Mouse (Mus musculus) CH12F3 (cell line): ENCODE measurements around the gene Trim71.

Experiments used
- in situ Hi-C: fragments of 300-500 bp; cut with MboI; formaldehyde crosslinking; loops from 2 replicates; pipeline ENCODE4 v1.14.3; 2020; ENCODE audit warnings: low sequenced_read_pairs

The Trim71 gene

DNA sequence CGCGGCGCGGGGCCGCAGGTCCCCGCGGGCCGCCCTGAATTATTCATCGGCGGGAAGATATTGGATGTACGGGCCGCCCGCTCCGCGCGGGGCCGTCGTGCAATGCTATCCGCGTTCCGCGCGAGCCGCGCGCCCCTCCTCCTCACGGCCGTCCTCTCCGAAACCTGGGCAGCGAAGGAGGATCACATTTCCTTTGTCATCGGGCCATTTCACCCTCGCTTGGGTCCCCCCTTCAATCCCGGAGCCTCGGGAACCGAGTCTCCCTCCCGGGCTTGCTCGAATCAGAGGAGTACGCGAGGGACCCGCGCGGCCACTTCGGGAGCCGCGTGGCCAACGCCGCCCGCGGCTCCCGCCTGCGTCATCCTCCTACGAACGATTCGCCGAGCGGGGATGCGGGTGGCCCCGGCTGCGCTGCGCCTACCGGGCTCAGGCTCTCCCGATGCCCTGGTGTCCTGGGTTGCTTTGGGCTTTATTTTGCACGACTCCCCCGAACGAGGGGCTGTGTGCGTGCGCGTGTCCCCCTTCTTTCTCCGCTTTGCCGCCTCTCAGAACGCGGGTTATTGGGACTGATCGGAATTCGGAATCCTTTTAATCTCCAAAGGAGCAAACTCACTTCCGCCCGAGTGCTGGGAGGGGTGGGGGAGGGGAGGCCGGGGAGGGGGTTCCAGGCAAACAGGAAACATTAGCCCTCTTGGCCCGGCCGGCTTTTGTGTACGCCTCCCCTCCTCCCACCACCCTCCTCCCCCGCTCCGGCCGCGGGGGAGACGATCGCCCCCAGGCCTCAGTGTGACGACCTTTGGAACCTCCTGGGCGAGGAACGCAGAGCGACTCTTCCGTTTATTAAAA lies at the start of gene Trim71:
Gene Trim71 (minus strand): TSS at position 609 of the 846 bp plus-strand sequence.
- in situ Hi-C loops: no loop called here

DNA sequence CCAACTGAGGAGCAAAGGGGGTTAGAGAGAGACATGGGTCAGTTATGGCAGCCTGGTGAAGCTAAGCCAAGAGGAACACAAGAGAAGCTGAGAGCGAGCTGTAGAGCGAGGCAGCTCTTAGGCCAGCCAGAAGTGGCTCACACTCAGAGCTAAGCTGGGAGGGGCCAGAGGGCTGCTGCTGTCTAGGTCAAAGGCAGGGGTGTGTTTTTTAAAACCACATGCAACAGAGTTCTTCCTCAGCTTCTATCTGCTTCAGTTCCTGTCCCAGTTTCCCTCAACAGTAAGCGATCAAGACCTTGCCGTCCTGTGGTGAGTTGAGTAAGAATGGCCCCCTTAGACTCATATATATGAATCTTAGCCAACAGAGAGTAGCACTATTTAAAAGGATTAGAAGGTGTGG lies 48.9 kb upstream of the Trim71 start:
- in situ Hi-C loops: no loop called here

- in situ Hi-C loops: no loop called here
Observed at GRCm38 (mm10) chr9:114612566-114612965, 48.4 kb upstream of the Trim71 start.

- in situ Hi-C loops: no loop called here
Observed at GRCm38 (mm10) chr9:114610266-114610665, 46.1 kb upstream of the Trim71 start.

DNA sequence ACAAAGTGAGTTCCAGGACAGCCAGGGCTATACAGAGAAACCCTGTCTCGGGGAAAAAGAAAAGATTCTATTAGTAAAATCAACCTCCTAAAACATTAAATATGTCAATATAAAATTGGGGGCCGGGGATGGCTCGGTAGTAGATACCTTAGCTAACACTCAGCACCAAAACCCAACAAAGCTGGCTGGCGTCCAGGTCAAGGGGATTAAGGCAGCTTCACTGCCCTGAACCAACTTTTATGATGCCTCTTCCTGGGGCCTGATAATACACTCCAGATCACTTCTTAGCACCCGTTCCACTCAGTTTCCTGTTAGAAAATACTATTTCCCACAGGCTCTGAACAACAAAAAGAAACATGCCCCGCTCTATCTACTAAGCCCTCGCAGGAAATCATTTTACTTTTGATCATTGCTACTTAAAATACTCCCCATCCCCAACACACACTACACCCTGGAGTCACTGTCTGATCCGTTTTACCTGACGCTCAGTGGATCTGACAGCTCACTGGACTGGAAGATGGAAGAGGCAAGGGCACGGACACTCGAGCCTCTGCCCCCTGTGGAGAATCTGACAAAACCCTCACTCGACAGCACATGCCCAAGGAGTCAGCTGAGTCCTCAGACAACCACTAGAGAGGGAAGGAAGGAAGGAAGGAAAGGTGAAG lies 39.8 kb upstream of the Trim71 start:
- in situ Hi-C loops: no loop called here

GRCm38 (mm10) chr9:114601096-114601495 lies 36.9 kb upstream of the Trim71 start:
- in situ Hi-C loops: no loop called here

DNA sequence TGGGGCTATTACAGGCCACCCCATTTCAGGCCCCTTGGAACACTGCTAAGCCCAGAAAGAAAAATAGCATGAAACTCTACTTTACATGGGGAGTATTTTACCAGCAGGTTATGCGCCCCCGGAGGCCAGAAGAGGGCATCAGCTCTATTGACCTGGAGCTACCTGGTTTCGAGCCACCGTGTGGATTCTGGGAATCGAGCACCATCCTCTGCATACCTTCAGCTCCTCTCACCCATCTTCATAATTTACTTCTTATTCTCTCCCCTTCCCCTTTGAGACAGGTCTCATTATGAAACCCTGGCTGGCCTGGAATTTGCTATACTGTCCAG lies 20.8 kb upstream of the Trim71 start:
- in situ Hi-C loops: loop anchor here (10.0 kb wide), 1 partner anchor 170 kb away; no protein-coding TSS in a partner anchor

GRCm38 (mm10) chr9:114584183-114585016 lies 20.2 kb upstream of the Trim71 start:
- in situ Hi-C loops: loop anchor here (10.0 kb wide), 1 partner anchor 170 kb away; no protein-coding TSS in a partner anchor

GRCm38 (mm10) chr9:114583812-114584182 lies 19.6 kb upstream of the Trim71 start:
- in situ Hi-C loops: loop anchor here (10.0 kb wide), 1 partner anchor 169 kb away; no protein-coding TSS in a partner anchor

GRCm38 (mm10) chr9:114578646-114579045 lies 14.5 kb upstream of the Trim71 start:
- in situ Hi-C loops: loop anchor here (5.0 kb wide), 1 partner anchor 76 kb away; the partner anchor contains the start of gene Ccr4

DNA sequence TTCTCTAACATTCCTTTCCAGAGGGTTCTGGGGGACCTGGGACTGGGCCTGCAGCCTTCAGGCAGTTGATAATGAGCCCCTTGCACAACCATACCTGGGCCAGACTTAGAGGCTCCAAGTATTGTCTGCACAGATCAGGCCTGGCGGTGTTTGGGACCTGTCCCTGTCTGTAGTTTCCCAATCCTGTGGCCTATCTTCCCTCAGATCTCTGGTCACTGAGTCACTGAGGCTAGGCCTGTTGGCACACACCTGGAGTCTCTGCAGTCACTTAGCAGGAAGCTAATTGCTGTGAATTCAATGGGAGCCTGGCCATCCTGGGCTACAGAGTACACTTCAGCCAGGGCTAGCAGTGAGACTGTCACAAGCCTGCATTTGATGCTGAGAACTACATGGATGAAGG lies 11.8 kb upstream of the Trim71 start:
- in situ Hi-C loops: loop anchor here (5.0 kb wide), 1 partner anchor 74 kb away; the partner anchor contains the start of gene Ccr4

GRCm38 (mm10) chr9:114573528-114573927 lies 9.4 kb upstream of the Trim71 start:
- in situ Hi-C loops: no loop called here

DNA sequence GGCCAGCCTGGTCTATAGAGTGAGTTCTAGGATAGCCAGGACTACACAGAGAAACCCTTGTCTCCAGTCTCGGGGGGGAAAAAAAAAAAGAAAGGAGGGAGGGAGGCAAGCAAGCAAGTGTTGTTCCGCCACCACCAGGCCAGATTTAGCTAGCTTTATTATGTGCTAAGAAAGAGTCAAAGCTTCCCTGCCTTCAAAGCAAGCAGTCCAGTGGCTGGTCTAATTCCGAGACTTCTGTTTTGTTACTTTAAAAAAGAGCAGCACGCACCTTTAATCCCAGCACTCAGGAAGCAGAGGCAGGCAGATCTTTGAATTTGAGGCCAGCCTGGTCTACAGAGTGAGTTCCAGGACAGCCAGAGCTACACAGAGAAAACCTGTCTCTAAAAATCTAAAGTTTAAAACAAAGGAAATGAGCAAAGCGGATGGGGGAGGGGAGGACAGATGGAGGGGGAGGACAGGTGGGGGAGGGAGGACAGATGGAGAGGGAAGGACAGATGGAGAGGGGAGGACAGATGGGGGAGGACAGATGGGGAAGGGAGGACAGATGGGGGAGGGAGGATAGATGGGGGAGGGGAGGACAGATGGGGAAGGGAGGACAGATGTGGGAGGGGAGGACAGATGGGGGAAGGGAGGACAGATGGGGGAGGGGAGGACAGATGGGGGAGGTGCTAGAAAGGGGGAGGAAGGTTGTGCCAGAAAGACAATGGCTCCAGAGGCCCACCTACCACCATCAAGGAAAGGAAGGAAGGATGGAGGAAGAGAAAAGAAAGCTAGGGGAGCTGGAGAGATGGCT lies 4.7 kb upstream of the Trim71 start:
- in situ Hi-C loops: no loop called here

DNA sequence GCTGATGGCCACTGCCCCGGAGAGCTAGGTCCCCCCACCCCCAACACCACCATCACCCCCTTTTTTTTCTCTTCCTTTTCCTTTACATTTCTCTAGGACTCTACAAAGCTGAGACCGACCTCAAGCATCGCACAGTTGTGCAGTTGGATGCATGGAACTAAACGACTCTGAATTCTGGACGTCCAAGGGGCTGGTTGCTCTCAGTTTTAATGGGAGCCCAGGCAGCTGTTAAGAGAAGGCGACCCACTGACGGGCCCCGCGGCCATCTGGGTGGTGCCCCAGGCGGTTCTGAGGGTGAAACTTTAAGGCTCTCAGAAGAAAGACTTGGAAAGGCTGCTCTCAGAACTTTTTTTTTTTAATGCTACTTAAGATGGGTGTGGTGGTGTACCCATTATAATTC lies 498 bp upstream of the Trim71 start:
- in situ Hi-C loops: no loop called here

GRCm38 (mm10) chr9:114562919-114563751 lies 1.0 kb downstream of the Trim71 start:
- in situ Hi-C loops: no loop called here

DNA sequence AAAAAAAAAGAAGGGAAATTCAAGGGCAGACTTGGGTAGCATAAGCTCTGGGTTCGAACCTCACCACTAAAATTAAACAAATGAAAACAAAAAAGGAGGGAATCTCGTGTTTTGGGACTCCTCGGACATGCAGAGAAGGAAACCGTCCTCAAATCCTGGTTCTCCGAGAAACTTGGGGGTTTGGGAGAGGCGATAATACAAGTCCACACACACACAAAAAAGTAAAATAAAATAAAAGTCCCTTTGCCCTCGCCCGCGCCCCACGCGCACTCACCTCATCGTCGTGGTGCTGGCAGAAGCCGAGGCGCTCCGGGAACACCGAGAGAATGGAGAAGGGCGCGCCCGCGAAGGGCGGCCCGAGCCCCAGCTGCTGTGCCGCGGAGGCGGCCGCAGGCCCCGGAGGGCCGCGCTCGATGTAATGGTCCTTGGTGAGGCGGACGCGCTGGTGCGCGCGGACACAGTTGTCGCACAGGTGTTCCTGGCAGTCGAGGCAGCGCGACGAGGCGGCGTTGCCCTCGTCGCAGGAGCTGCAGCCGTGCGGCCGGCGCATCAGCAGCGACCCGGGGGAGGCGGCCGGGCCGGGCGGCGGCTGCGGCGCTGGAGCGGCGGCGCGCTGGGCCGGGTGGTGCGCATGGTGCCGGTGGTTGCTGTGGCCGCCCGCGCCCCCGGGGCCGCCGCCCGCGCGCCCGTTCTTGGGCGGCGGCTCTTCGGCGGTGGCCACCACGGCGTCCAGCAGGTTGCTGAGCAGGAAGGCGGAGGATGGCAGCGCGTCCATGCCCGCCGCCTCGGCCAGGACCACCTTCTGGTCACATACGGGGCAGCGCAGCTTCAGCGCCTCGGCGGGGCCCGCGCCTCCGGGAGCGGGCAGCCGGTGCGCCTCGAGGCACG lies 1.9 kb downstream of the Trim71 start:
- in situ Hi-C loops: no loop called here

- in situ Hi-C loops: no loop called here
Observed at GRCm38 (mm10) chr9:114561671-114561971, 2.5 kb downstream of the Trim71 start.

DNA sequence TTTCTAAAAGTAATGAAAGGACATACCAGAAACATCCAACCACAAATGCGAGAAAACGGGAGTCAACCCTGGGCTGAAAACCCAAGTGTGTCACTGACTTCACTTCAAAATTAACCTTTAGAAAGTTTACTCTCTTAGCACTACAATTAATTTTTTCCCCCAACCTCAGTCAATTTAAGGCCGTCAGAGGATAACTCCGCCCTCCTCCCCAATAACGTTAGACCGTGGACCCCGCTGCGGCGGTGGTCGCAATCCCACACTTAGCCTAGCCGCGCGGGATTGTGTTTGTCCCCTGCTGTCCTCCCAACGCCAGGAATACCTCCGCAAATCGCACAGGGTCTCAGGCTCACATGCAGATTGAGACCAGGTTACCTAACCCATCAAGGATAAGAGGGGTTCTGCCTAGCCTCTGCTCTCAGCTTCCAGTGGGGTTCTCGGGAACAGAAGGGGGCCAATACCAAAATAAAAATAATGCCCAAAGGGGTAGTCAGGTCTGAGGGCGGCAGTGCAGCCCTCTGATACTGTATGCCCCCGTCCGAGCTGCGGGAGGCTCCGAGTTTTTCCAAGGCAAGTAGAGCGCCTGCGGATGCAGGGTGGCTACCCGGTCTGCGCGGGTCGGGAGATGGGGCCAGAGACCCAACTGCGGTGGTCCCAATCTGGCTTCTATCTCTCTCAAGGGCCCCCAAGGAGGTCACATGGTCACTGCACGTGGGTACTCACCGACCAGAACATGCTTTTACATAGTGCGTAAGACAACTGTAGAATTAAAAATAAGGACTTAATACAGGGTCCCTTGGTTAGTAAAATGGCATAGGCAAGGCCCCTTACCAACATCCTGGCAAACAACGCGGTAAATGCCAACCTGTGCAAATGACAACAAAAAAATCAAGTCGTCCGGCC lies 3.1 kb downstream of the Trim71 start:
- in situ Hi-C loops: no loop called here
